Mouse (Mus musculus) urinary bladder, adult 18-20 months (tissue): ENCODE results near the gene Ier2.
"Not testable (repeated sequence)": the region's sequence is repeated elsewhere in the genome, so short reads cannot be mapped to it uniquely, and the experiment has no call there.

Experiments
- DNase-seq, 2 experiments: peaks; one replicate each; pipeline ENCODE4 v3.0.0; 2022; ENCODE audit warnings: low spot score in 2 of 2, mixed read lengths in 2 of 2

Gene Ier2

DNA sequence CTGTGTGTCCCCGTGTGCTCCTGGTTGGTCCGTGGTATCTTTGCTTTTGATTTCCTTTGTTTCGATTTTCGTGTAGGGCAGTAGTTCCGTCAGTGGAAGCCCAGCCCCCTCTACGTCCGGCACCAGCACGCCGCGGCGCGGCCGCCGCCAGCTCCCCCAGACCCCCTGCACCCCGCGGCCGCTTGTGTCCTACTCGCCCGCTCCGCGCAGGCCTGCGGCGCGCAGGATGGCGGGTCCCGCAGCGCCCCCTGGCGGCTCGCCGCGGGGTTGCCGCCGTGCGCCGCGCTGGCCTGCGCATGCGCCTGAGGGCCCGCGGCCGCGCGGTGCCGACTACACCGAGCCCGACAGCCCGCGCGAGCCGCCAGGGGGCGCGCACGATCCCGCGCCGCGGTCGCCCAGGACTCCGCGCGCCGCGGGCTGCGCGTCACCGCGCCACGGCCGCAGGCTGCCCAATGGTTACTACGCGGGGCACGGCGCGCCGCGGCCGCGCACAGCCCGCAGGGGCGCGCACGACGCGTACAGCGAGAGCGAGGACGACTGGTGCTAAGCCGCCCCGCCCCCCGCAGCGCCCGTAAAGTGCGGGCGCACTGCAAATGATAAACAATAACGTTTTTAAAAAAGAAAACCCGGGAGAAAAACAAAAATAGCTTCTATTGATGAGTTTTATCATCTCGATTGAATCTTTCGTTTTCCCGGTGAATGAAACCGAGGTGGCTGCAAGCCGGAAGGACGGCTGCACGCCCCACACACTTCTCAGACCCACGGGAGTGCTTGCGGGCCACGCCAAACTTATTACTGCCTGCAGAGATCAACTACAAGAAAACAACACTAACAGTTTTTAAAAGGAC is 23.3 kb downstream of the Ier2 start:
- peak; percentile 81 to 88 for DNase-seq

DNA sequence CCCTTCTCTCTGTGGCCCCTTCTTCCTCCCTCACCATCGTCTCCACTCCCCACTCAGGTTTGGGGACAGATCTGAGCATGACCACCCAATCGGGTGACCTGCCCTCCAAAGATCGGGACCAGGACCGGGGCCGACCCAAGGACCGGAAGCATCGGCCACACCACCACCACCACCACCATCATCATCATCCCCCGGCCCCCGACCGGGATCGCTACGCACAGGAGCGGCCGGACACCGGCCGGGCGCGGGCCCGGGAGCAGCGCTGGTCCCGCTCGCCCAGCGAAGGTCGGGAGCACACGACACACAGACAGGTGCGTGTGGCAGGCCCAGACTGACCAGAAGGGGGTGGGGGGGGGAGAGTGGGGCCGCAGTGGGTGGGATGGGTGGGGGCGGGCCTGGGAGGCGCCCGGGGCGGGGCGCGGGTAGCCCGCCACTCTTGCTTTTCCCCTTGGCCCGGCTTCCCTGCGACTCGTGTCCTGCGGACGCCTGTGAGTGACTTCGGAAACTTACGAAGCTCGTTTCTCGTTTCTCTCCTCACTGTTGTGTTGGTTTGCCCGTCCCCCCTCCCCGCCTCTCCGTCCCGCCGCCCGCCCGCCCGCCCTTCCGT is 24.0 kb downstream of the Ier2 start:
- DNase-seq, result no peak

DNA sequence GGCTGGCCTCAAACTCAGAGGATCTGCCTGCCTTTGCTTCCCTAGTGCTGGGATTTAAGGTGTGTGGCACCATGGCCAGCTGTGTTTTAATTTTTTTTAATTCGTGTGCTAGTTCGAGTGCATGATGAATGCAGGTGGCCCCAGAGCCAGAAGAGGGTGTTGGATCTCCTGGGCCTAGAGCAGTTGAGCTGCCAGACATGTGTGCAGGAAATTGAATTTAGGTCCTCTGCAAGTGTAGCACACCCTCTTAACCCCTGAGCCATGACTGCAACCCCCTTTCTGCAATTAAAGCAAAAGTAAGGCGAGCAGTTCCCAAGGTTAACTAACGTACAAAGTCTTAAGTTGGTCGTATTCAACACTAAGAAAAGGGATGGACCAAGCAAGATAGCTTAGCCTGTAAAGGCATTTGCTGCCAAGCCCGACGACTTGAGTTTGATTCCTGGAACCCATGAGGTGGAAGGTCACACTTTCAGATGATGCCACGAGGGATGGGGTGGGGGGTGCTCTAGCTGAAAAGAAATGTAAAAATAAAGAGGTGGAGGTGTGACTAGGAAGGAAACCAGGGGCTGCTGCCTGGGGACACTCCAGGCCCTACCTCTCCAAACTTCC is 24.6 kb downstream of the Ier2 start:
- DNase-seq, result no peak

DNA sequence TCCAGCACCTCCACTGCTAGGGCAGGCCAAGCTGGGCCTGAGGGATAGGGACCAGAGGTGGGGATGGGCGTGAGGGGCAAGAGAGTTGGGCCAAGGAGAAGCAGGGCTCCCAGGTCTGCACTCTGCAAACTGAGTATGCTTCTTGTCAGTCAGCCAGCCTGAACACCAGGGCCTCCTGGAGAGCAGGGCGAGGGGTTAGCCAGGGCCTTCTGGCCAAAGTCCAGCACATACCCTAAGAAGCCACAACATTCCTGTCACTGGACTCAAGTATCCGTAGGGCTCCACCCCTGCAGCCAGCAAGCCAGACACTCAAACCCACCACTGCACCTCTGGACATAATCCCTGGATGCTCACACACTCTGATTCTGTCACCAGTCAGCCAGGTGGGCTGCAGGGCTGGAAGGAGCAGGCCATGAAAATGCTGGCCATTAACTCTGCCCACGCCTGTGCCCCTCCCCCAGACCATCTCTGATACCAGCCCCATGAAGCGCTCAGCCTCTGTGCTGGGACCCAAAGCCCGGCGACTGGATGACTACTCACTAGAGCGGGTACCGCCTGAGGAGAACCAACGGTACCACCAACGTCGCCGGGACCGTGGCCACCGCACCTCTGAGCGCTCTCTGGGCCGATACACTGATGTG is 26.5 kb downstream of the Ier2 start:
- DNase-seq, result no peak

DNA sequence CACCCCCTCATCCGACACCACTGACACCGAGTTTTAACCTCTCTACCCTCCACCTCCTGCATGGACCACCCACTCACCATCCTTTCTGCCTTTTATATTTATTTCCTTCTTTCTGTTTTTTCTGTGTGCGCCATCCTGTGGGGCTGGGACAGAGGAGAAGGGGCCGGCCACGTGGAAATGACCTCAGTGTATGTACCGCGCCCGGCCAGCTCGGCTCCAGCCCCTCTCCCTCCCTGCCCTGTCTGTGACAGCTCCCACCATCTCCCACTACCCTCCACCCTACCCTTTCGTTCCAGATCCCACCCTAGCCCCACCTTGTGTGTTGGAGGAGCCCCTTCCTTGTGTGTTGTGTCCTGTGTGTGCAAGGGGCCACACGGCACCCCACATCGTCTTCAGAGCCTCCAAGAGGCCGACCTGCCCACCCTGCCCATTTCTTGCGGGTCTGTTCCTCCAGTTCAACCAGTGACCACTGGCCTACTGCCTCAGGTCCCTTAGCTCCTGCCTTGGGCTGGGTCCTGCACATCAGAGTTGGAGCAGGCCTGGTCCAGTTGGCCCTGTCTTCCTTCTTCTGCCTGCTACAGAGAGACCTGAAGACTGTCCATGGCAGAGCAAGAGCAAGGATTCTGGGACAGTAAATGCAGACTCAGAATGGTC is 27.1 kb downstream of the Ier2 start:
- DNase-seq, result no peak

DNA sequence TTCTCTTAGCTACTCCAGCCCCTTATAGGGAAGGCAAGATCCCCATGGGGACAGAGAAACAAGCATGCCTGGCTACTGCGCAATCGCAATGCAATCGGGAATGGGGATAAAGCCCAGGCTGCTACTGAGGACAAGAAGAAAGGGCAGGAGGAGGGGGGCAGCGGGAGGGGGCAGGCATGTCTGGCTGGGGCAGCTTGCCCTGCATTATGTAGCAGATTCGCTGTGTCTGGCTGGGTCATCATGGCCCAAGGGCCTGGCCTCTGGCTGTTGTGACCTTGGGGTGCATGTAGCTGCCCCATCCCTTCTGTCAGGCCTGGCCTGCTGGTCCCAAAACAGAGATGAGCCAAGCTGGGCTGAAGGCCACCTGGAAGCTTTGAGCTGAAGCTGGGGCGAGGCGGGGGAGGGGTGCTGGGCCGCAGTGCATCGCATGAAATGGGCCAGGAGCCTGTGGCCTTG is 27.8 kb downstream of the Ier2 start:
- DNase-seq, result no peak

DNA sequence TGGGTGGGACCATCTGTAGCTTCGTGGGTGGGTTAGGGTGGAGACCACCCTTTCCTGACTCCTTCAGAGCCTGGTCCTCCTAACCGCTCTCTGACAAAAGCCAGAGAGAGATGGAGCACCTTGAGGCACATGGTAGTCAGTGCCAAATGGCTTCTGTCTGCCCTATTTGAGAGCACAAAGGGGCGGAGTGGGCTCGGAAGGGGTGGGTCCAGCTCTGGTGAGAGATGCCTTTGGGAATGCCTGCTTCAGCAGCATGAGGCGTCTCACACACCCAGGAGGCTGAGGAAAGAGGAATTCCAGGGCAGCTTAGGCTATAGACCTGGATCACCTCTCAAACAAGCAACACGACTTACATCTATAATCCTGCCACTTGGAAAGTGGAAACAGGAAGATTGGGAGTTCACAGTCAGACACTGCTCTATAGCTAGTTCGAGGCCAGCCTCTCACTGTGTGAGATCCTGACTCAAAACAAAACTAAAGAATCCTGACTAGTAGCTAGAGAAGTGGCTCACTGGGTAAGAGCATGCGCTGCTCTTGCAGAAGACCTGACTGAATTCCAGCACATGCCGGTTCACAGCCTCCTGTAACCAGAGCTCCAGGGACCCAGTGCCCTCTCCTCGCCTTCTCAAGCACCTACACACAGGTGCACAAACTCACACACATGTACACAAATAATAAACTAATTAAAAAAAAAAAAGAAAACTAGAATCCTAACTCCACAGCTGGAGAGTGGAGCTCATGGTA is 28.6 kb downstream of the Ier2 start:
- no peak for DNase-seq

DNA sequence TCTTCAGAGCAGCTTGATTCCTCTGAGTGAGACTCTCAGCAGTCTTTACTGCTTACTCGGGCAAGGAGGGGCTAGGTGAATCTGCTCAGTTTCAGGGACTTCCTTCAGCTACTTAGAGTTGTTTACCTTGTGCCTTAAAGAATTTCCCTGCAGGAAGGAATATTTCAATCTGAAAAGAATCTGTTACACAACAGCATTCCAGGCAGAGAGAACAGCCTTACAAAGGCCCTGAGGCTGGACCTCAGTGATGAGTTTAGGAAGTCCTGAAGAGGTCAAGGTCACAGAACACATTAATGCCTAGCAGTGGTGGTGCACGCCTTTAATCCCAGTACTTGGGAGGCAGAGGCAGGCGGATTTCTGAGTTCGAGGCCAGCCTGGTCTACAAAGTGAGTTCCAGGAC is 30.8 kb downstream of the Ier2 start:
- DNase-seq, result no peak

DNA sequence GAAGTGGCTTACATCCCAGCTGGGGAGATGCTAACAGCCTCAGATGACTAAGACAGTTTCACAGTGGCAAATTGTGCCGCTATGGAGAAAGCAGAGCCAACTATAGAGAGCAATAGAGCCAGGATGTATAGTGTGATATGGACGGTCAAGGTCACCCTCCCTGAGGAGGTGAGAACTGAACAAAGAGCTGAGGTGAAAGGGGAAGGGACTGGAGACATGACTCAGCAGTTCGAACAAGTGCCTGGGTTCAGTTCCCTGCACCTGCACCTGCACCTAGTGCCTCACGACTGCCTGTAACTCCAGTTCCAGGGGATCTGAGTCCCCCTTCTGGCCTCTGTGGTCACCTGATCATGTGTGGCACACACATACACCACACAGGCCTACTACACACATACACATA is 32.5 kb downstream of the Ier2 start:
- DNase-seq, result no peak

DNA sequence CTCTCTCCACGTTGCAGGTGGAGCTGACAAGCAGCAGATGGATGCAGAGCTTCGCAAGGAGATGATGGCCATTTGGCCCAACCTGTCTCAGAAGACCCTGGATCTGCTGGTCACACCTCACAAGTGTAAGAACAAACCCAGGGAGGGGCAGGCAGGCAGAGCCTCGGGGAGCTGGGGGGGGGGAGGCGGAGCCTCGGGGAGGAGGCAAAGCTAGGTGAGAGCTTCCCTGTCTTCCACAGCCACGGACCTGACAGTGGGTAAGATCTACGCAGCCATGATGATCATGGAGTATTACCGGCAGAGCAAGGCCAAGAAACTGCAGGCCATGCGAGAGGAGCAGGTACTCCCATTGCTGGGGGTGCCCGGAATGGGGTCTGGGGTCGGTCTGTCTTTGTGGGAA is 33.1 kb downstream of the Ier2 start:
- DNase-seq, result no peak

DNA sequence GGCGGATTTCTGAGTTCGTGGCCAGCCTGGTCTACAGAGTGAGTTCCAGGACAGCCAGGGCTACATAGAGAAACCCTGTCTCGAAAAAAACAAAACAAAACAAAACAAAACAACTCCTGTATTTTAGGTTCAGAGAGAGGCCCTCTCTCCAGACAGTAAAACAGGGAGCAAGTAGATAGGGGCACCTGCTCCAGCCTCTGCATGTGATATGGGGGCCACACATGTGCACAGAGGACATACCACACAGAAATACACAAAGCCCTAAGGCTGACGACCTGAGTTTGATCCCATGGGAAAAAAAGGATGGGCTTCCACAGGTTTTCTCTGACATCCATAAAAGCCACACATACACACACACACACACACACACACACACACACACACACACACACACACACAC is 39.2 kb downstream of the Ier2 start:
- not testable (repeated sequence) for DNase-seq

DNA sequence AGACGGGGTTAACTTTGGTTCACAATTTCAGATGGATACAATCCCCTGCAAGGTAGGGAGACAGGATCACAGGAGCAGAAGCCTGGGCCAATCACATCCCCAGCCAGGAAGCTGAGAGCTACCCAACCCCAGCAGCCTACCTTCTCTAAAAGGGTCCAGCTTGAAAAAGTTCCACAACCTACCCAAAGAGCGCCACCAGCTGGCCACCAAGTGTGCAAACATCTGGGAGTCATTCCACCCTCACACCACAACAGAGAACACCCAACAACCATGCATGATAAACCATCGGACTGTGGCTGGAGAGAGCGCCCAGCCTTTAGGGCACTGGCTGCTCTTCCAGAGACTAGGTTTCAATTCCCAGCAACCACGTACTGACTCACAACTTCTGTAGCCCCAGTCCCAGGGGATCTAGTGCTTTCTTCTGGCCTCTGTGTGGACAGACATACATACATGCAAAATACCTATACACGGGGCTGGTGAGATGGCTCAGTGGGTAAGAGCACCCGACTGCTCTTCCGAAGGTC is 41.5 kb downstream of the Ier2 start:
- no peak for DNase-seq

DNA sequence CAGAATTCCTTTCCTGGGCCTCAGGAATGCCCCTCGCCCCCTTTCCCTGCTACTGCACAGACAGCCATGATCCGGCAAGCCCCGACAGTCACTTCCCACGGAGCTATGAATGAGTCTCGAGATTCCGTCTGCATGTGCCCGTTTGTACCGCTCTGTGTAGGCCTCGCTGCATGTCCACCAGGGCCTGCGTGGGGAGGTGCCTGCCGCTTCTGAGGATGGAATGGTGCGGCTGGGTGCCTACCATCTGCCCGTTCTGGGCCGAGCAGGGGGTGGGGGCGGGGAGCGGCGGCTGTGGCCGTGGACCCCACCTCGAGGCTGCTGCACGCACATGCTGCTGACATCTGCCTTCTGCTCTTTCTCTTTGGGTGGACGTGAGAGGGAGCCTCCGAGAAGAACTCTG is 45.6 kb downstream of the Ier2 start:
- no peak for DNase-seq

DNA sequence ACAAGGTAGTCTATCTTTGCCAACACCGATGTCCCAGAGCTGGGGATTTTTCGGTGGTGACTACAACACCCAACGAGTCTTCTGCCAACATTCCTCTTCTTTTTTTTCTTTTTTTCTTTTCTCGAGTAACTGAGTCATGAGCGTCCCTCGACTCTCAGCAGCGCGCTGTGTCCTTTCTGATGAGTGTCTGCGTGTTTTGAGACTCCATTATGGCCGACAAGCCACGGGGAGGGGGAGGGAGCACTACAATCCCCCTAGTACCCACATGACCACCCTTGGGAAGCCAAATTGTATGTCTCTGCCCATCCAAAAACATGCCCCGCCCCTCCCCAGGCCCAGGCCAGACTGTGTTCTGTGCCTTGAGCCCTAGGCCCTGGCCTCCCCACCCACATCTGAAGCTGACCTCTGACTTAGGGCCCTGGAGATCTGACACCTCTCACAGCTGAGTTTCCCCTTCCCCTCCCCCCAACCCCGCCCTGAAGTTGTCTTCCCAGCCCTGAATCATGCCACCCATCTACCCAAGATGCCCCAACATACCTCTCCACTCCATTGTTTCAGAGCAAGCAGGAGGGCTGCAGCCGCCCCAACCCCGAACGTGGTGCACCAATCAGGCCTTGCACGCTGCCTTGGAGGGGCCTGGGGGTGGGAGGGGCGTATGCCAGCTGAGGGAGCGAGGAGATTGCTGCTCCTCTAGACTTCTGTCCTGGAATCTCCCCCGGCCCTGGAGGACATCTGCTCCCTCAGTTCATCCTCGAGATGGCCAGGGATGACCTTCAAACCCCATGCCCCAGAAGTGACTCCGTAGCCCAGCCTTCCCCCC is 46.8 kb downstream of the Ier2 start:
- DNase-seq, result no peak

DNA sequence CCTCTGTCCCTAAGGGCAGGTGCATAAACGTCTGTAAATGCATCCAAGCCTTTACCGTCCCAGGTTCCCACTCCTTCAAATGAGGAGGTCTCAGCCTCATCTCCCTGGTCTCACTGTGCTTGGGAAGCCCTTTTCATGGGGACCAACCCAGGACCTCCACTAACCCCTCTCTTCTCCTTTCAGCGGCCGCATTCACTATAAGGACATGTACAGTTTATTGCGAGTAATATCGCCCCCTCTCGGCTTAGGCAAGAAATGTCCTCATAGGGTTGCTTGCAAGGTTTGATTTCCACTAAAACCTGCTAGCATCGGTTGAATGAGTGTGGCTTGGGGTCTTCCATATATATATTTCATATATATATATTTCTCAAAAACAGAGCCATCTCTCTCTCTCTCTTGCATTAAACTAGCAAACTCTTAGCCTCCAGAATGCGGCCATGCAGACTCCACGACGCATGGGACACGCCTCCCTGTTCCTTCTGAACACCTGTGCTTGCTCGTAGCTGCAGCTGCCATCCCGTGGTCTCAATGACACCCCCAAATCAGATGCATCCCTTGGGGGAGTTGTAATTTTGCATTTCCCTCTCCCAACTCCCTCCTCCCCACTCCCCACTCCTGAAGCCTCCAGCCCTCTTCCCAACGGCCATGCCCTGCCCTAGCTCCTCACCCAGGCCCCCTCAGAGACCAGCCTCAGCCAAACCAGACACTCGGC is 48.0 kb downstream of the Ier2 start:
- no peak for DNase-seq
